Mouse (Mus musculus) splenic B cell, adult 2 months (primary cell): Measurements from ENCODE around the gene Rtl8a.
"Not testable (repeated sequence)": the region's sequence is repeated elsewhere in the genome, so short reads cannot be mapped to it uniquely, and the experiment has no call there.

Experiments used
- DNase-seq: peaks from one replicate; pipeline ENCODE4 v3.0.0-alpha.2; 2011; ENCODE audit warnings: low read depth, low spot score
- H3K27me3 ChIP-seq: 2 replicates; pipeline ENCODE4 v1.6.1; 2012; ENCODE audit warnings: mild to moderate bottlenecking, low read length, moderate library complexity, mixed read lengths; ENCODE audit not compliant: control insufficient read depth, poor library complexity, insufficient read depth, severe bottlenecking
- H3K36me3 ChIP-seq: 2 replicates; pipeline ENCODE4 v1.6.1; 2012; ENCODE audit warnings: mild to moderate bottlenecking, low read length, moderate library complexity, mixed read lengths; ENCODE audit not compliant: control insufficient read depth, poor library complexity, insufficient read depth, severe bottlenecking

Gene Rtl8a

GRCm38 (mm10) chrX:53642980-53643961 is at the start of gene Rtl8a:
Gene Rtl8a (minus strand): TSS chrX:53643682.
- peak; percentile 73 for DNase-seq
- not testable (repeated sequence) for H3K36me3 ChIP-seq, H3K27me3 ChIP-seq

DNA sequence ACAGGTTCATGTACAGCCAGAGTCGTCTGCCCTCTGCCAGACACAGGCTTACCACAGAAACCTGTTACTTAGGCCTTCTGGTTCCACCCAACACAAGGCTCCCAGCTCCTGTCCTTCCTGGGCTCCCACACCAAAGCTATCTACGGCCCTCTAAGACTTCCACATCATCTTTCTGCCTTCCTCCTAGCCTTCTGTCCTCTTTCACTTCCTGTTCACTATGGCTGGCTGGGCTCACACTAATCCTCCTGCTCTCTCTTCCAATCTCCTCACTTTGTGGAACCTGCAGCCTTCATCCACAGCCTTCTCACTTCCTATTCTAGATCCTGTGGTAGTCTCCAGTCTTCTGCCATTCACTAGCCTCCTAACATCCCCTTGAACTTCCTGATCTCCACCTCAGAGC is 49.7 kb upstream of the Rtl8a start:
- Histone ChIP-seq H3K36me3 (no peaks in the 10 kb centered on the region), H3K27me3 (no peaks in the 10 kb centered on the region)
- no peak for DNase-seq

DNA sequence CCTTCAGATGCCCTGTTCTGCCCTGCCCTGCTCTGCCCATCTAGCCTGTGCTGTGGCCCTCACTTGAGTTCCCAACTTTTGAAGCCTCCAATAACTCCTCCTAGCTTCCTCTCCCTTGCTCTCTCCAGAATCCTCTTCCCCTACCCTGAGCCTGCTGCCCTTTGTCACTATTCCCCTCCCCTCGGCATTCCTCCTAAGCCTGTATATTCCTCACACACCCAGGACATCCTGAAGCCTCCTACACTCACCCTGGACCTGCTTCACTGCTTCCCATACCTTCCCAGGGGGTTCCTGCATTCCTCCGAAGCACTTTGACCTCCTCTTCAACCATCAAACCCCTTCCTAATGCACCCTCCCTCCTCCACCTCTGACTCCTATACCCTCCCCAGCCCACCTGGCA is 48.6 kb upstream of the Rtl8a start:
- DNase-seq = no peak
- H3K27me3 ChIP-seq = no peaks in the 10 kb centered on the region
- no peaks in the 10 kb centered on the region for H3K36me3 ChIP-seq

GRCm38 (mm10) chrX:53684676-53685075 is 41.2 kb upstream of the Rtl8a start:
- H3K36me3 ChIP-seq, H3K27me3 ChIP-seq, DNase-seq: not testable (repeated sequence)

- not testable (repeated sequence) for H3K27me3 ChIP-seq, DNase-seq, H3K36me3 ChIP-seq
These were observed 39.2 kb upstream of the Rtl8a start for GRCm38 (mm10) chrX:53682650-53683049.

GRCm38 (mm10) chrX:53676943-53677342 is 33.5 kb upstream of the Rtl8a start:
- not testable (repeated sequence) for H3K36me3 ChIP-seq, DNase-seq

GRCm38 (mm10) chrX:53670696-53671095 is 27.2 kb upstream of the Rtl8a start:
- H3K36me3 ChIP-seq, H3K27me3 ChIP-seq, DNase-seq: not testable (repeated sequence)

More at GRCm38 (mm10) chrX:53676943-53677342, 33.5 kb upstream of the Rtl8a start:
- not testable (repeated sequence) for H3K27me3 ChIP-seq

- H3K27me3 ChIP-seq = no peaks in the 10 kb centered on the region
- peak; percentile 72 for DNase-seq
These were observed 26.8 kb upstream of the Rtl8a start, which contains the start of gene Rtl8b for GRCm38 (mm10) chrX:53670294-53670693. Gene Rtl8b (minus strand): TSS chrX:53670408.

GRCm38 (mm10) chrX:53669557-53670270 is 26.2 kb upstream of the Rtl8a start:
- H3K27me3 ChIP-seq, H3K36me3 ChIP-seq, DNase-seq: not testable (repeated sequence)

More at GRCm38 (mm10) chrX:53670294-53670693, 26.8 kb upstream of the Rtl8a start, which contains the start of gene Rtl8b:
- H3K36me3 ChIP-seq = no peaks in the 10 kb centered on the region

- not testable (repeated sequence) for DNase-seq, H3K36me3 ChIP-seq
These were observed 9.4 kb upstream of the Rtl8a start for GRCm38 (mm10) chrX:53652917-53653316.

DNA sequence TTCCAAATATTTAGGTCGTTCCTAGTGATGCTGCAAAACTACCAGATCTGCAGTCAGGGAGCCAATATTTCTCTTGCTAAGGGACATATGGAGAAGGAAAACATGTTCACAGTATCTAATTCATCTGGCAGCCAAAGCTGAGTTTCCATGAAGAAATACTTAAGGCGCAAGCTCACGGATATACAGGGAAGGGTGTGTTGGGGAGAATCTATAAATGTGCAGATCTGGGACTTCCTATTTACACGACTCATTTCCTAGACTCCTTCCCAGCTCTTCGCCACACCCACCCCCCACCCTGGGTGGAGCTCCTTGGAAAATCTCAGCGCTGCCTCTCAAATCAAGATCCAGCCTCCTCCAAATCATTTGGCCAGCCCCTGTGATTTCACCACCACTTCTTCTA is 2.4 kb upstream of the Rtl8a start:
- H3K27me3 ChIP-seq = no peaks in the 10 kb centered on the region
- no peaks in the 10 kb centered on the region for H3K36me3 ChIP-seq
- no peak for DNase-seq

More at GRCm38 (mm10) chrX:53652917-53653316, 9.4 kb upstream of the Rtl8a start:
- not testable (repeated sequence) for H3K27me3 ChIP-seq

DNA sequence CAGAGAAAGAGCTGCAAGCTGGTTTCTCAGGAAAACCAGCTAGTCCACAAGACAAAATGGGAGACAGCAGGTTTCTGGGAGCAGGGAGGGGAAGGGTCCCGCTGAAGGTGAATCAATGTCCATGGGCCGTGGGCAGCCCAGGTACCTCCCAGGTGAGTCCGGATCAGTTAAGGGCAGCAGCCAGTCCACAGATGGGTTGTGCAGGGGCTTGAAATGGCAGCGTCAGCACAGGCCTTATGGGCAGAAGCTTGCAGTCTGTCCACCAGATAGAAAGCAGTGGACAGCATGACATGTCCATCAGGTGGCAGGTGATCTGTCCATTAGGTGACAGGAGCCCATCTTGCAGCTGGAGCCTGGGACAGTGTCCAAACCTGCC is 890 bp downstream of the Rtl8a start:
- not testable (repeated sequence) for H3K27me3 ChIP-seq, DNase-seq, H3K36me3 ChIP-seq

DNA sequence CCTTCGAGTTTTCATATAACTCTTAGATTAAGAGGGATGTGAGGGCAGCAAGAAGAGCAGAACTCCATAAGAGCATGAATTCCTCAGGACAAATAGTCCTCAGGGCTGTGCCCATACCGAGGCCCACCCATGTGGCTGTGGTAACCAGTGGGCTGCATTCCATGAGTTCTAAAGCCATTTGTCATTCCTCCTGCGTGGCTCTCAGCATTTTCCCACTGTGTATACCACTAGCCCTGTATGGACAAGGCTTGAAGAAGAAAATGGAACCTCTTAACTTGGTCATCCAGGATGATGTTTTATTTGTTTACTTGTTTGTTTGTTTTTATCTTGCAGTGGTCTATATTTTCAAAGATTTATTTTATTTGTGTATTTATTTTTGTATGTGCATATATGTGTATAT is 5.4 kb downstream of the Rtl8a start:
- H3K36me3 ChIP-seq, DNase-seq, H3K27me3 ChIP-seq: not testable (repeated sequence)

DNA sequence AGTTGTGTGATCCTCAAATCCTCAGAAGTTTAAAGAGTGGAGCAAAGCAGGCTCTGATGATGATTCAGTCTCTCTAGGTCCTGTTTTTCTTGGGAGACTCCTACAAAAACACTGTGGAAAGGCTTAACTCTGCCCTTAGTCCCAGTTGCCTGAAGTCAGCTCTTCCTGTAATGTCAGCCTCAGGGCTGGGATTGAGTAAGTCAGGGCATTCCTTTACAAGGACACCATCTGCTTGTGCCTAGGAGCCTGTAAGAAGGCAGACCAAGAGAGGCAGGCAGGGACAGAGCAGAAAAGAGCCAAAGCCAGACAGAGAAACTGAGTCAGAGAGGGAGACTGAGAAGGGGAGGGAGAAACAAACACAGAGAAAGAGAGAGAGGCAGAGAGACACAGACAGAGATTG is 32.1 kb downstream of the Rtl8a start:
- not testable (repeated sequence) for H3K27me3 ChIP-seq, H3K36me3 ChIP-seq, DNase-seq

GRCm38 (mm10) chrX:53610571-53610970 is 32.9 kb downstream of the Rtl8a start:
- peak; percentile 69 for DNase-seq
- Histone ChIP-seq H3K36me3 (no peaks in the 10 kb centered on the region), H3K27me3 (no peaks in the 10 kb centered on the region)
